Mouse (Mus musculus) embryonic stem cell, embryonic (primary cell): ENCODE measurements around the gene Yars.

ENCODE experiments used
- CTCF ChIA-PET, 4 experiments: fragments of 300-600 bp in 2 of 4; fragments of 350-600 bp in 2 of 4; sonication (Branson Sonifier 250); formaldehyde crosslinking; loops; one replicate each; lab custom pipeline; 2022; ENCODE audit warnings: inconsistent platforms in 2 of 4; lab: Charles Lee
- POLR2A ChIA-PET, 4 experiments: fragments of 300-600 bp in 2 of 4; fragments of 350-600 bp in 2 of 4; sonication (Branson Sonifier 250); formaldehyde crosslinking; loops; one replicate each; lab custom pipeline; 2022; ENCODE audit warnings: antibody characterized with exemption in 4 of 4, inconsistent platforms in 1 of 4; lab: Charles Lee

Yars gene

DNA sequence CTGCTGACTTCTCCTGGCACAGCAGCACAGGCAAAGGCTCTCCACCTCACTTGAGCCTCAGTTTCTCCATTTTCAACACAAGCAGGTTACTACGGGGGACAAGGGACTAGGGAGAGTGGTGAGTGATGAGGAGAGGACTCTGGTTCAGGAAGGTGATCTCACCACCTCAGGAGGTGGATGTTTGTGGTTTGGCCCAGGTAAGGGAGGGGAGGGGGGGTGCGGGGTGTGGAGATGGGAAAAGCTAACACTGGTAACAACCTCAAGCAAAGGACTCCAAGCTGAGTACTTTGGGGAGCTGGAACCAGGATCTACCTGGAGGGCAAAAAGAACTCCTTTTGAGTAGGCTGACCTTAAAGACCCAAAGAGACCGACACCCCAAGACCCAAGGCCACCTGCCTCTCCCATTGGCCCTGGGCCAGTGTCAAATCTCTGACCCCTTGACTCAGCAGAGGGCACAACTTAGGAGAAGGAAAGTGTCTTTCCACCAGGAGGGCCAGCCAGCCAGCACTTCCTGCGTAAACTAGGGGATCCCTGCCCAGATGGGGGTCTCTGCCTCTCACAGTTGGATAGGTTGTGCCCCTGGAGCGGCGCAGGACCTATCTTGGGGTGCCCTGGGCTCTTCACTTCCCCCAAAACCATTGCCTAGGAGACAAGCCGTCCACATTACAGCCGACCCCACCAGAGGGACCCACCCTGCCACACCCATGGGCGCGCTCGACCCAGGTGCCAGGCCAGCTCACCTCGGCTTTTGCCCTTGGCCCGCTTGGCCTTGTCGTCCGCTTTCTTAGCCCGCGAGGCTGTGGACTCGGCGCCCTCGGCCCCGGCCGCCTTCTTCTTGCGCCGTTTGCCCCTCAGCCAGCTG lies 58.1 kb downstream of the Yars start:
- ChIA-PET POLR2A (interaction anchor here in 3 of 4 experiments (0.6 to 59.8 kb wide), 13 partner anchors 5 to 361 kb away, joined by 3 to 2422 read pairs (median 4); partner anchors contain the start of genes C77080 (in 2 of the 3), Sync (in 1 of the 3) and Zbtb8a (in 1 of the 3)), CTCF (interaction anchor here in 3 of 4 experiments (0.6 to 1.1 kb wide), 3 partner anchors 26 to 41 kb away, joined by 3 to 5 read pairs (median 4); no protein-coding TSS in a partner anchor)

DNA sequence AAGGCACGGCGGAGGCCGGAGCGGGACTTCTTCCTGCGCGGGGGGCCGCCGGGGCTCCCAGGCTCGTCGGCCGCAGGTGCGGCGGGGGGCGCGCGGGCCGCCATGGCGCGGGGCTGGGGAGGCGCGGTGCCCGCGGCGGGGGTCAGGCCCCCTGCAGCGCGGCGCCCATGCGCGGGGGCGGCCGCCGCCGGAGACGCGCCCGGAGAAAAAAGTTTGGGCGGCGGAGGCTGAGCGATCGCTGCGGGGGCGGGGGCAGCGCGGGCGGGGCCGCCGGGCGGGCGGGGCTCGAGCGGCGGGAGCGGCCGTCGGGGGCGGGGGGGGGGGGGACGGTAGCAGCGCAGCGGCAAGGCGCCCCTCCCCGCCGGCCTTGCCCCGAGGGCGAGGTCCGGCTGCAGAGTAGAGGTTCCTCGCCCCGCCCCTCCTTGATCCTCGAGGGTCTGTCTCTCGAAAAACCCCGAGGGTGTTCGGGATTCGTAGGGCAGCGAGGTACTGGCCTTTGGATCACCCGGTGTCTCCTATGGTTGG lies 58.7 kb downstream of the Yars start:
- CTCF ChIA-PET = interaction anchor here in 2 of 4 experiments (0.9 to 1.1 kb wide), 2 partner anchors 28 kb away, joined by 3 read pairs; no protein-coding TSS in a partner anchor
- POLR2A ChIA-PET = interaction anchor here (0.6 to 59.8 kb wide), 10 partner anchors 4 to 1280 kb away, joined by 3 to 2422 read pairs (median 4); partner anchors contain the start of gene C77080 (in 2 of the 4)

DNA sequence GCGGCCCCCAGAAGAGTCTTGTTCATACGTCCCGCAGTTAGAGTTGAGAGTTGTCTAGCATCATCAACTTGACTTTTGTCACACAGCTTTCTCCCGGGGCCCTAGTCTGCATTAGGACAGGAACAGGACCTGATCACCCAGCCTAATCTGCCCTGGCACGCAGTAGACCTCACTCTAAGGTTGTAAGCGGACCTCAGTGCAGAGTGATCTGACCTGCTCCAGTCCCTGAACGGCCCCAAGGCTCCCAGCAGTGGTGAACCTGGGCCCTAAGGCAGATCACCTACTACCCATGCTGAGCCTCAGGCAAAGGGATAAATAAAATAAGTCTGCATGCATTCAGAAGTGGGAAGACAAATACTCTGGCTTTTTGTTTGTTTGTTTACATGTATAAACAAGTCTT lies 59.7 kb downstream of the Yars start:
- CTCF ChIA-PET = interaction anchor here in 1 of 4 experiments (0.9 kb wide), 1 partner anchor 27 kb away, joined by 3 read pairs; no protein-coding TSS in a partner anchor
- POLR2A ChIA-PET = interaction anchor here in 3 of 4 experiments (0.7 to 59.8 kb wide), 8 partner anchors 3 to 171 kb away, joined by 3 to 2422 read pairs (median 42); partner anchors contain the start of gene C77080 (in 2 of the 3)

DNA sequence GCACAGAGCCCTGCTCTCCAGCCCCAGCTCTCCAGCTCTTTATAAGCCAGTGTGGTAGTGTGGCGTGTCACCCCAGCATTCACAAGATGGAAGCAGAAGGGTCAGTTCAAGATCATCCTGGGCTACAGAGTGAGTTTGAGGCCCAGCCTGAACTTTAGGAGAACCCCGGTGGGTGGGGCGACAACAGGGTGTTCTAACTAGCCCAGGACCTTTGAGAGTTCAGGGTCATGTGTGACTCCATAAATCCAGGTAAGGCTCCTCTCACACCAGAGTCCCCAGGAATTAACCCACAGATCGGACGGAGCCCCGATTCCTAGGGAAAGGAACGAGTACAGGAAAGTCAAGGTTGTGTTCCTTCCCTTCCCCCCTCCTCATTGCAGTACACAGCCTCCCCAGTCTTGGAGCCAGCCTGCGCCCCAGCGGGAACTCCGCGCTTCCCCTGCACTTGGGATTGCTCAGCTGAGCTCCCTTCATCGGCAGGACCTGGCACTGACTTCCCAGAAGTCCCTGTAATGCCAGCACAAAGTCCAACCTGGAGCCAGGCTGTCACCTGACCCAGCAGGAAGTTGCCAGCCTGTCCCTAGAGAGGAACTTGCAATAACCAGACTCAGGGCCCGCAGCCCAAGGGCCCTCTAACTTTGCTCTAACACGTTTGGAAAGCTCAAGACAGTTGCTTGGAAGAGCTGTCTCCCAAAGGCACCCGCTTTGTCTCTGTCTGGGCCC lies 61.4 kb downstream of the Yars start:
- POLR2A ChIA-PET = interaction anchor here (0.6 to 59.8 kb wide), 27 partner anchors 2 to 262 kb away, joined by 3 to 2422 read pairs (median 5); partner anchors contain the start of genes C77080 (in 4 of the 4), Bsdc1 (in 1 of the 4), Marcksl1 (in 1 of the 4) and S100pbp (in 1 of the 4)
- CTCF ChIA-PET = interaction anchor here in 2 of 4 experiments (0.8 to 3.1 kb wide), 8 partner anchors 13 to 61 kb away, joined by 3 to 12 read pairs (median 4); partner anchors contain the start of genes S100pbp (in 1 of the 2) and Yars (in 1 of the 2)

DNA sequence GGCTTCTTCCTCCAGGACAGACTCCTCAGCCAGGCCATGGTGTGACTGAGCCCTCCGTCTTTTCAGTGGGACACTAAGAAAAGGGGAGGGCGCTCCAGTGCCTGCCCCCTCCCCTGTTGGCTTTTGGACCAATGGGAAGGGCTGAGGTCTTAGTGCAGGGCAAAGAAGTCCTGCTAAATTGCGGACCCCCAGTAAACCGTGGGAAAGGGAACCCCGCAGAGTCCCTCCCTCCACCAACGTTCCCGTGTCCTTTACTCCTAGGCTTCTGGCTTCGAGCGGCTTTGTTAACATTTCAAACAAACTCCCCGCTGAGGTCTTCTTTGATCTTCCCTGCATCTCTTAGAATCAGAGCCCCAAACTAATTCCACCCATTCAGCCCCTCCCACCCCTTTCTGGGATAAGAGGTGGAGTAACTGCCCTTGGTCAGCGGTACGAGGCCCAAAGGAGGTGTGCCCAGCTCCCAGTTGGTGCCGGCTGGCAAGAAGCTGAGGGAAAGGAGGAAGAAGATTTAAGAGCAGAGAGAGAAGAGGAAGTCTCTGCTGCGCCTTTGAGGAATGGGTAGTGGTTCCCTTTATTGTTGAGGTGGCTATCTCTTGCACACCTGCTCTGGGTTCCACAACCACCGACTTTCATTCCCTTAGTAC lies 62.0 kb downstream of the Yars start:
- POLR2A ChIA-PET = interaction anchor here (0.5 to 59.8 kb wide), 30 partner anchors 1 to 1614 kb away, joined by 3 to 2422 read pairs (median 4); partner anchors contain the start of genes C77080 (in 4 of the 4), Bsdc1 (in 1 of the 4), Marcksl1 (in 1 of the 4) and Rnf19b (in 1 of the 4)
- CTCF ChIA-PET = interaction anchor here (0.6 to 3.1 kb wide), 8 partner anchors 12 to 1876 kb away, joined by 3 to 14 read pairs (median 5); partner anchors contain the start of genes S100pbp (in 1 of the 4) and Yars (in 1 of the 4)

DNA sequence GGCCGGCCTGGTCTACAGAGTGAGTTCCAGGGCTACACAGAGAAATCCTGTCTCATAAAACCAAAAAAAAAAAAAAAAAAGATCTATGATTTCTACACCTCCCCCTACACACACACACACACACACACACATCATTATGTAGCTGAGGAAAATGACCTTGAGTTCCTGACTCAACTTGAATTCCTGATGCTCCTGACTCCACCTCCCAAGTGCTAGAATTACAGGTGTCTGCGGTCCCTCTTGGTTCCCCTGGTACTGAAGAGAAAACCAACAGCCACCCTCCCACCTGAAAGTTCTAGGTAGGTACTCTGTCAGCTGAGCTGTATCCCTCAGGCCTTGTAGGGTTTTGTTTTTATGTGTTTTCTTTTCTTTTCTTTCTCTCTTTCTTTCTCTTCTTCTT lies 62.9 kb downstream of the Yars start:
- CTCF ChIA-PET = interaction anchor here in 2 of 4 experiments (0.6 to 3.1 kb wide), 2 partner anchors 24 kb away, joined by 3 to 12 read pairs; no protein-coding TSS in a partner anchor
- POLR2A ChIA-PET = interaction anchor here (0.6 to 59.8 kb wide), 23 partner anchors 0 to 263 kb away, joined by 3 to 2422 read pairs (median 6); partner anchors contain the start of genes C77080 (in 3 of the 4), Bsdc1 (in 1 of the 4), Rnf19b (in 1 of the 4) and S100pbp (in 1 of the 4)

DNA sequence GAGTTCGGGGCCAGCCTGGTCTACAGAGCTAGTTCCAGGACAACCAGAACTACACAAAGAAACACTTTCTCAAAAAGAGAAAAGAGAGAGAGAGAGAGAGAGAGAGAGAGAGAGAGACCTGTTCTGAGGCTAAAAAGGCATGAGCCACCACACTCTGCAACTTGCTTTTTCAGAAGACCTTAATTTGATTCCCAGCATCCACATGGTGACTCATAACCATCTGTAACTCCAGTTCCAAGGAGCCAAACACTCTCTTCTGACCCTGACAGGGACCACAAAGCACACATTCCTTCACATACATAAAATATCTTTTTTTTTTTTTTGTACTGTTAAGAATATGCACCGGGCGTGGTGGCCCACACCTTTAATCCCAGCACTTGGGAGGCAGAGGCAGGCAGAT lies 65.0 kb downstream of the Yars start:
- ChIA-PET CTCF (interaction anchor here in 1 of 4 experiments (0.7 kb wide), 1 partner anchor 803 kb away, joined by 3 read pairs; no protein-coding TSS in a partner anchor), POLR2A (interaction anchor here in 3 of 4 experiments (0.5 to 59.8 kb wide), 8 partner anchors 2 to 51 kb away, joined by 4 to 2422 read pairs (median 68); partner anchors contain the start of gene C77080 (in 2 of the 3))

DNA sequence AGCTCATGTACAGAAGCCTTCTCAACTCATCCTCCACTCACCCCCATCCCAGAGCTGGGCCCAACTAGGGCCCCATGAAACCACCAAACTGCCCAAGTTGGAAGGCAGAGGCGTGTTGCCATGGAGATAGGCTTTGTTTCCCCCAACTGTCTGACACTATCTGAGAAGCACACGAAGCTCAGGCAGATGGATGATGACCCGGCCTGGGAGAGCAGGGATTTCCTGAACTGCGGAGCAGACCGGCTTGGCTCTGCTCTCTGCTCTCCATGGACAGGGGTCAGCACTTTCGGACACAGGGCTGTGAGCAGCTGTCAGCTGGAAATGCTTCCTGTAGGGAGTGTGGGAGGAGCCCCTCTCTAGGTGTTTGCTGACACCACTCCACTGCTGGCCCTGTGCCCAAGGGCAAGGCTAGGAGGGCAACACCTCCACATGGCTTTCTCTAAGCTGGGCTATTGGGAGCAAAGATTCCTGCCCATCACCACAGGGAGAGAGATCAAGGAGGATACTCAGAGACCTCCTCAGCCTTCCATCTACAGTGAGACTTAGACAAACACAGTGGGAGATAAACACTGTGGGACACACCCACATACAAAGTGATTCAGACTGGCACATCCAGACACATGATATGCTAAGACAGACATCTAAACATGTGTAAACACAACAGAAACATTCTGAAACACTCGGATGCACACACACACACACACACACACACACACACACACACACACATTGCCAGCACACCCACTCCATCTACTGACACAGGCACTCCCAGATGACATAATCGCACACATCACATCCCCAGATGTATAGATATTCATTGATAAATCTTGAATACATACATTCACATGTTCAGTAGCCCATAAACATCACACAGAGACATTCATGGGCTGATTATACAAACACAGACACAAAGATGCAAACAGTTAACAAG lies 67.2 kb downstream of the Yars start:
- CTCF ChIA-PET = interaction anchor here in 2 of 4 experiments (0.6 to 1.2 kb wide), 3 partner anchors 18 to 39 kb away, joined by 3 to 4 read pairs (median 3); no protein-coding TSS in a partner anchor
- POLR2A ChIA-PET = interaction anchor here (0.6 to 59.8 kb wide), 20 partner anchors 4 to 574 kb away, joined by 3 to 2422 read pairs (median 4); partner anchors contain the start of genes C77080 (in 1 of the 4), Rnf19b (in 1 of the 4), S100pbp (in 1 of the 4) and Txlna (in 1 of the 4)

DNA sequence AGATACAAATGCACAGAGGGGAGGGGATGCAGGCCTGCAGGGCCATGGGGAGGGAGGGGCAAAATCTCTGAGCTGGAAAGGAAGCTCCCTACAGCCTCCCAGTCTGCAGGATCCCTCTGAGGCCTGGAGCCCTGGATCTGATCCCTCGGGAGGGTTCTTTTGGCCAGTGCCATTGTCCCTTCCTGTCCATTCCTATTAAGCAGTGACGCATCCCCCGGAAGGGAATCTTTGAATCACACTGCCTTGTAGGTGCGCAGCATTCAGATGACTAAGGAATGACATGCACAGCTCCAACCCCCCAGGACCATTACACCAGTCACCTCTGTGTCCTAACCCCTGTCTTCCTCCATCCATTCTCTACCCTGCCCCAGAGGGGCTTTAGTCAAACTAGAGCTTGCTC lies 69.5 kb downstream of the Yars start:
- ChIA-PET CTCF (no interaction called here), POLR2A (interaction anchor here in 3 of 4 experiments (0.6 to 53.2 kb wide), 11 partner anchors 8 to 218 kb away, joined by 3 to 2422 read pairs (median 3); no protein-coding TSS in a partner anchor)

DNA sequence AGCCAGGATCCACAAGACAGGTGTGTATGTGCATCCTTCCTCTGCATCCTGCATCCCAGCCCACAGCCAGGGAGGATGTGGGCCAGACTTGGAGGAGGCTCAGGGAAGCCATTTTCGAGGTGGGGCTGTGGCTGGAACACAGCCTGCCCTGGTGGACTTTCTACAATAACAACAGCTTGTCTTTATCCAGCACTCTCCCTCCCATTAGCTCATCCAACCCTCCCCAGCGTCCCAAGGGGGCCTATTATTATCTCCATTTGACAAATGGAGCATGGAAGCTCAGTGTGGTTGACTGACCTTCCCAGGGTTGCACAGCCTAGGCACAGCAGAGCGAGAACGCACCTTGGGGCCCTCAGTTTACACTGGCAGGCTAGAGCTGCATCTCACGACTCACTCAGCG lies 71.1 kb downstream of the Yars start:
- POLR2A ChIA-PET = interaction anchor here in 3 of 4 experiments (0.6 to 53.2 kb wide), 26 partner anchors 9 to 230 kb away, joined by 3 to 2422 read pairs (median 4); partner anchors contain the start of genes S100pbp (in 3 of the 3), Yars (in 3 of the 3), Bsdc1 (in 1 of the 3) and Fam229a (in 1 of the 3)
- CTCF ChIA-PET = interaction anchor here in 3 of 4 experiments (0.9 to 1.5 kb wide), 6 partner anchors 13 to 195 kb away, joined by 3 to 9 read pairs (median 4); no protein-coding TSS in a partner anchor

DNA sequence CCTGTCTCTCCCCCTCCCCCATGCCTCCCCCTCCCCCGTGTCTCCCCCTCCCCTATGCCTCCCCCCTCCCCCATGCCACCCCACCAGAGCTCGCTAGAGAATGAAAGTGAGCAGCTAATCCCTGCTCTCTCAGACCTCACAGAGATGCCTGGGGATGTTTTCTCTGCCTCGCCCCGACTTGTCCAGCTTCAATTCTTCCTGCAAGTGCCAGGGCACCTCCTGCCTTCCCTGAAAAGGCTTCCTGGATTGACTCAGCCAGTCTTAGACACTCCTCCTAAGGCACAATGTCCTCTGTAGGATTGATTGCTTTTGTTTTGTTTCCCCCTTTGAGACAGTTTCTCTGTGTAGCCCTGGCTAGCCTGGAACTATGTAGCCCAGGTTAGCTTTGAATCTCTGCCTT lies 71.6 kb downstream of the Yars start, which contains the start of gene C77080:
C77080 (minus strand) TSS at position 209 of the 400 bp plus-strand sequence.
- ChIA-PET CTCF (interaction anchor here in 3 of 4 experiments (0.6 to 1.5 kb wide), 7 partner anchors 12 to 194 kb away, joined by 3 to 9 read pairs (median 4); no protein-coding TSS in a partner anchor), POLR2A (interaction anchor here (0.6 to 53.2 kb wide), 24 partner anchors 9 to 230 kb away, joined by 3 to 2422 read pairs (median 4); partner anchors contain the start of genes S100pbp (in 3 of the 4), Yars (in 3 of the 4), Bsdc1 (in 1 of the 4) and Fam229a (in 1 of the 4))

DNA sequence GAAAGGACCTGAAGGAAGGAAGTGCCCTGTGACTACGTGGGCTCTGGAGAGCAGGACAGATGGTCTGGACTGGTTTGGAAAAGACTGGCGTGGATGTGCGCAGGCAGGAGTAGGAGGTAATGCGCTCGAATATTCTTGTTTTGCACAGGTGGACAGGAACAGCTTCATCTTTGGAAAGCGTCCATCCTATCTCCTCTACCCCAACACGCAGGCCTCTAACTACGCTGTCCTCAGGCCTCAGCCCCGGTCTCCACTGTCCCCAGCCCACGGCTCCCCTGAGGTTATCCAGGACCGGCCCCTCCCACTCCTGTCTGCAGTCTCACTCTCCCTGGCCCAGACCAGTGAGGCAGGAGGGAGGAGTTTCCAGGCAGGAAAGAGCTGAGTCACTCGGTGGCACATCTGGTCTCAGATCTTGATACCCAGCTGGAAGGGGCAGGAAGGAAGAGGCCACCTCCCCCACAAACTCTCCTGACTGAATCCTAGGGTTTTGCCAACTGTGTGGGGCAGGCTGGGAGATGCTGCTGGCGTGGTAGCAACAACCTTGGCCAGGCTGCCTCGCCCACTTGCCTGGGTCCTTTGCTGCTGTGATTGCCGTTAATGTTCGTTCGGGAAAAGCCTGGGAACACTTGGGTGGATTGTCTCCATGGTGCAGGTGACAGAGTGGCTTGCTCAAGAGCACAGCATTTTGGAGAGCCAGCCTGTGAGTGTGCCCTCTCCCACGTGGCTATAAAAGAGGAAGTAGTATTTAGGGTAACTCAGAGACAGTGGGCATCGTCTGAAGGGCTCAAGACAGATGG lies 73.9 kb downstream of the Yars start:
- POLR2A ChIA-PET = interaction anchor here (0.5 to 53.2 kb wide), 29 partner anchors 9 to 1391 kb away, joined by 3 to 2422 read pairs (median 4); partner anchors contain the start of genes Bsdc1 (in 1 of the 4), Rnf19b (in 1 of the 4), S100pbp (in 1 of the 4) and Yars (in 1 of the 4)
- CTCF ChIA-PET = interaction anchor here in 3 of 4 experiments (0.6 to 1.5 kb wide), 6 partner anchors 12 to 192 kb away, joined by 3 to 11 read pairs (median 4); no protein-coding TSS in a partner anchor

DNA sequence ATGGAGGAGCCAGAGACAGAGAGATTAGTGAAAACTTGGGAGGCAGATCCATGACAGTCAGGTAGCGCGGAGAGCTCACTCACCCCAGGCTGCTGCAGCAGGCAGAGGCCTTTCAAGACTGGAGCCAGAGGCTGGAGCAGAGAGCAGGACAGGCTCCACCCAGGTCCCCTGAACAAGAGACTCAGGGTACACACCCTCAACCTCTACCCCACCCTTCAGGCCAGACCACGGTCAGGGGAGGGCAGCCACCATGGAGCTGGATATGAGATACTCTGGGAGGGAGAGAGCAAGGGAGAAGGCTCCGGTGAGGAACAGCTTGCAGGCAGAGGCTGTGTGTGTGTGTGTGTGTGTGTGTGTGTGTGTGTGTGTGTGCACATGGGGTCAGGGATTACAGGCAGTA lies 76.6 kb downstream of the Yars start:
- POLR2A ChIA-PET = interaction anchor here (0.5 to 53.2 kb wide), 32 partner anchors 8 to 247 kb away, joined by 3 to 2422 read pairs (median 4); partner anchors contain the start of genes Rnf19b (in 2 of the 4), S100pbp (in 2 of the 4), Yars (in 2 of the 4) and Bsdc1 (in 1 of the 4)
- CTCF ChIA-PET = interaction anchor here (0.6 to 2.3 kb wide), 12 partner anchors 10 to 154 kb away, joined by 3 to 15 read pairs (median 3); partner anchors contain the start of gene Hpca (in 1 of the 4)
